Mouse (Mus musculus) liver, embryonic 14.5 days (tissue): Measurements from ENCODE around the gene S100a10.

Experiments used
- CTCF ChIP-seq: IDR thresholded peaks from 2 replicates; pipeline ENCODE4 v1.5.1; 2016; ENCODE audit warnings: antibody characterized with exemption, low read depth, control low read depth
- EP300 ChIP-seq: IDR thresholded peaks from 2 replicates; pipeline ENCODE4 v1.6.1; 2016; ENCODE audit warnings: antibody characterized with exemption, low read depth

- TF ChIP-seq CTCF (no peak), EP300 (no peak)
Measured at GRCm38 (mm10) chr3:93562372-93562771, 7.5 kb downstream of the S100a10 start.
